Mouse (Mus musculus): ENCODE measurements around the gene Cuedc1.

- no peak for TF ChIP-seq CTCF (IDR thresholded peaks at IDR 0.05; ENCODE audit: extremely low read depth, insufficient read depth, insufficient read length, insufficient replicate concordance)
- no peak for TF ChIP-seq POLR2A (IDR thresholded peaks at IDR 0.05; ENCODE audit: low read depth, low read length)
These were observed 63.3 kb downstream of the Cuedc1 start for GRCm38 (mm10) chr11:88161051-88161581.

Measured in spleen, adult 2 months (tissue).